Mouse (Mus musculus) neutrophil, adult 65 days (primary cell): ENCODE results near the gene Map3k5. TPM values are rescaled to one million over a fixed set of nuclear protein-coding genes. Genes with fewer than 3 reads are reported as not detected.

Experiments used
- total RNA-seq: library from RNA; stranded (reverse); gene quantifications from 2 replicates; pipeline ENCODE4 v1.2.4, GENCODE M21; 2023

Map3k5 gene
- 132 and 259 TPM in 2 replicates for total RNA-seq

DNA sequence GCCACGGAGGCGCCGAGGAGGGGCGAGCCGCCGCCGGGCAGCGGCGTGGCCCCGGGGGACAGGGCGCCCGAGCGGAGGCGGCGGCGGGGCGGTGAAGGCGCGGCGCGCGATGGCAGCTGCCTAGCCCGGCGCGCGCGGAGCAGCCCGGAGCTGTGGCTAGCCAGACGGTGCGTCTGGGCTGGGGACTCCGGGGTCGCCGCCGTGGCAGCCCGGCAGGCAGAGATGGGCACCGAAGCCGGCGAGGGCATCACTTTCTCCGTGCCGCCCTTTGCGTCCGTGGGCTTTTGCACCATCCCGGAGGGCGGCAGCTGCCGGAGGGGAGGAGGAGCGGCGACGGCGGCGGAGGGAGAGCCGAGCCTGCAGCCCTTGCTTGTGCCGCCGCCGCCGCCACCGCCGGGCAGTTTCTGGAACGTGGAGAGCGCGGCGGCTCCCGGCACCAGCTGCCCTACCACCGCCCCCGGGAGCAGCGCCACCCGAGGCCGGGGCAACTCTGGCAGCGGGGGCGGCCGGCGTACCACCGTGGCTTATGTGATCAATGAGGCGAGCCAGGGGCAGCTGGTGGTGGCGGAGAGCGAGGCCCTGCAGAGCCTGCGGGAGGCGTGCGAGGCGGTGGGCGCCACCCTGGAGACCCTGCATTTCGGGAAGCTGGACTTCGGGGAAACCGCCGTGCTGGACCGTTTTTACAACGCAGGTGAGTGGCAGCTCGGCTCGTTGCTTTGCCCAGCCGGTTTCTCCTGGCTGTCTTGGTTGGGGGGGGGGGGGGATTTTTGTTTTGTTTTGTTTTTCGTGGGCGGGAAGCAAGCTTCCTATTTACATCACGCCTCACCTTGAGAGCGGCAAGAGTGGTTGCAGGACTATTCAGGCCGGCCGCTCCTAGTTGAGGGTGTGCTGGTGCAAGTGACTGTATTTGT, at the start of gene Map3k5:
TSS of gene Map3k5 (plus strand) at position 89 of the 911 bp plus-strand sequence.

DNA sequence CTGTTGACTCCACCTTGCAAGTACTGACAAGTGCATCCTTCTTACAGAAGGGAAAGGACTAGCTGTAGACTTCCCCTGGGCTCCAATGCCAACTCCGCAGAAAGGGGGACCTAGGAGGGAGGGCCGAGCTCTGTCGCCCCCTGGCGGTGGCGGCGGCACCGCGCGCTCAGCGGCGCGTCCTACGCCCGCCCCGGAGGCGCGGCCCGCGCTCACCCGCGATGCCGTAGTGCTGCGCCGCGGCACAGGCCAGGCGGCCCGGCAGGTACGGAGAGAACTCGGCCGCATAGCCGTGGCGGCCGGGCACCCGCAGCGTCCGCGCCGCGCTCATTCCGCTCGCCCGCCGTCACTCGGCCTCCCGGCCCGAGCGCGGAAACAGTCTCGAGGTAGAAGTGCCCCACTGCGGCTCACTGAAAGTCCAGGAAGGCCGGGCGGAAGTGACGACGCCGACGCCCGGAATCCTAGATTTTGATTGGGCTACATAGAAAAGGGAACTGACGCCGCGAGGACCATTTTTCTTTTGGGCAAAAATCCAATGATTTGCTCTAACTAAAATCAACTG, 26.9 kb upstream of the Map3k5 start, which contains the start of gene Pex7:
TSS of gene Pex7 (minus strand) at position 444 of the 559 bp plus-strand sequence.

DNA sequence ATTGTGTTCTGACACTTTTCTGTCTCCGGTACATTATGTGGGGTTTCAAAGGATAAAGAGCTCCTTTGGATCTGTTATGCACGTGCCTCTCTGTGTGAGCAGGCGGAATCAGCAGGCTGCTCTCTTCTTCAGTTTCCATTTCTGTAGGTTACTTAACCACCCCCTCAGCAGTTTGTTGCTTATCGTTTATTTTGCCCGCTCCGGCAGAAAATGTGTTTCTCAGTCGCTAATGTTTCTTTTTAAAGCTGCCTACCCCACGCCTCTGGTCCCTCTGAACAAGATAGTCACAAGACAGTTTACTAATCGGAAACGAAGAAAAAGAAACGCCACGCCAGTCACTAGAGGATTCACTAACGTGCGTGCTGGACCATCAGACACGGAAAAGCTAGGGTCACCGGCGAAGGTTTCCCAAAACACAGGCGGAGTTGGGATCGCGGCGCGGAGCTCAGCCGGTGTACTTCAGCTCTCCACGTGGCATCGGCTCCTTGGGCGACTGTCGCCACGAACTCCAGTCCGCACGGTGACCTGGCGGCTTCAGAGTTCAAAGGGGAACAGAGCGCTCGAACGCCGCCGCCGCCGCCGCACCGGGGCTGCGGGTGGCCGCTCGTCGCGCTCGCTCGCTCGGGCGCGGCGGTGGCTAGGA, 214.0 kb downstream of the Map3k5 start, which contains the start of gene Map7:
TSS of gene Map7 (plus strand) at position 342 of the 643 bp plus-strand sequence.

Other genes with a start within 250 kb of the Map3k5 start
- not detected in 2 replicates for gene Il20ra, start 221.9 kb upstream of the Map3k5 start, total RNA-seq
- 0.14 and 0.41 TPM in 2 replicates for gene Slc35d3, start 83.0 kb upstream of the Map3k5 start, total RNA-seq
- 15.6 and 16.6 TPM in 2 replicates for gene Pex7, start 26.8 kb upstream of the Map3k5 start, total RNA-seq
- gene Map7, start 214.0 kb downstream of the Map3k5 start, total RNA-seq, result 2.3 and 3.3 TPM in 2 replicates